Mouse (Mus musculus) CH12.LX (cell line): ENCODE results near the gene Tmem50b. TPM values are rescaled to one million over a fixed set of nuclear protein-coding genes. Genes with fewer than 3 reads are reported as not detected.

Experiments used
- DNase-seq: peaks from one replicate; pipeline ENCODE4 v3.0.0-alpha.2; 2013; ENCODE audit errors: extremely low read depth
- H3K27ac ChIP-seq: 2 replicates; pipeline ENCODE4 v1.5.1; 2012; ENCODE audit warnings: low read depth, mild to moderate bottlenecking, control low read depth, moderate library complexity; ENCODE audit not compliant: insufficient read depth
- H3K27me3 ChIP-seq: replicated peaks from 2 replicates; pipeline ENCODE3; 2012; ENCODE audit warnings: inconsistent platforms
- H3K36me3 ChIP-seq, 2 experiments: replicated peaks in 1 of 2; 2 replicates each; pipeline versions ENCODE3 to v1.6.1; 2012; ENCODE audit warnings: inconsistent platforms in 1 of 2, low read length in 1 of 2, mild to moderate bottlenecking in 1 of 2, mixed read lengths in 1 of 2, moderate library complexity in 1 of 2; ENCODE audit not compliant: control insufficient read depth in 1 of 2, insufficient read depth in 1 of 2
- H3K4me1 ChIP-seq, 2 experiments: 2 replicates each; pipeline ENCODE4 v1.6.1; 2012; ENCODE audit warnings: inconsistent platforms in 1 of 2, moderate library complexity in 1 of 2; ENCODE audit not compliant: insufficient read depth in 2 of 2, control insufficient read depth in 1 of 2
- H3K4me2 ChIP-seq: 2 replicates; pipeline ENCODE4 v1.6.1; 2012; ENCODE audit warnings: low read depth, mild to moderate bottlenecking, control low read depth; ENCODE audit not compliant: poor library complexity, insufficient read depth, severe bottlenecking
- H3K4me3 ChIP-seq, 3 experiments: fragments of 150-350 bp in 1 of 3; sonication (generic) in 1 of 3; replicated peaks in 1 of 3; 2 replicates each; pipeline versions ENCODE3 to v1.5.1; 2011 to 2012; ENCODE audit warnings: low read depth in 2 of 3, low read length in 2 of 3, mild to moderate bottlenecking in 2 of 3, moderate library complexity in 2 of 3, control low read depth in 1 of 3, improper control_type of control experiment in 1 of 3, inconsistent platforms in 1 of 3, mixed read lengths in 1 of 3; ENCODE audit not compliant: poor library complexity in 1 of 3
- H3K79me2 ChIP-seq: replicated peaks from 2 replicates; pipeline ENCODE4 v1.6.1; 2012; ENCODE audit warnings: mild to moderate bottlenecking, moderate library complexity; ENCODE audit not compliant: control insufficient read depth, poor library complexity, insufficient read depth, severe bottlenecking; ENCODE audit errors: extremely low read depth
- H3K9ac ChIP-seq: 2 replicates; pipeline ENCODE4 v1.6.1; 2012; ENCODE audit warnings: low read depth, mild to moderate bottlenecking, control low read depth, moderate library complexity; ENCODE audit not compliant: insufficient read depth
- H3K9me3 ChIP-seq: replicated peaks from 2 replicates; pipeline ENCODE3; 2012; ENCODE audit warnings: low read length, inconsistent platforms, mixed read lengths
- BHLHE40 ChIP-seq: IDR thresholded peaks from 2 replicates; pipeline ENCODE4 v1.6.1; 2011; ENCODE audit warnings: mild to moderate bottlenecking, low read depth, low read length, improper control_type of control experiment
- CHD1 ChIP-seq: IDR thresholded peaks from 2 replicates; pipeline ENCODE4 v1.6.1; 2012; ENCODE audit warnings: low read depth, low read length, improper control_type of control experiment, inconsistent platforms
- CTCF ChIP-seq, 2 experiments: IDR thresholded peaks in 1 of 2; conservative IDR thresholded peaks in 1 of 2; 2 replicates each; pipeline ENCODE4 v1.5.1; 2011 to 2012; ENCODE audit warnings: low read depth in 2 of 2, low read length in 2 of 2, improper control_type of control experiment in 1 of 2, inconsistent platforms in 1 of 2, mild to moderate bottlenecking in 1 of 2, moderate library complexity in 1 of 2
- E2F4 ChIP-seq: IDR thresholded peaks from 2 replicates; pipeline ENCODE4 v1.6.1; 2011; ENCODE audit warnings: low read depth, low read length, improper control_type of control experiment; ENCODE audit not compliant: insufficient replicate concordance
- ETS1 ChIP-seq: conservative IDR thresholded peaks from 2 replicates; pipeline ENCODE4 v1.6.1; 2012; ENCODE audit warnings: low read depth, mild to moderate bottlenecking, inconsistent platforms, low read length, improper control_type of control experiment, moderate library complexity
- GABPA ChIP-seq: IDR thresholded peaks from 2 replicates; pipeline ENCODE4 v1.6.1; 2012; ENCODE audit warnings: low read depth, low read length, improper control_type of control experiment, inconsistent platforms; ENCODE audit not compliant: insufficient replicate concordance
- HCFC1 ChIP-seq: IDR thresholded peaks from 2 replicates; pipeline ENCODE4 v1.6.1; 2012; ENCODE audit warnings: low read depth, mild to moderate bottlenecking, inconsistent platforms, low read length, improper control_type of control experiment
- IRF4 ChIP-seq: IDR thresholded peaks from 2 replicates; pipeline ENCODE4 v1.6.1; 2014; ENCODE audit warnings: low read depth, mild to moderate bottlenecking, inconsistent platforms, low read length, improper control_type of control experiment
- KAT2A ChIP-seq: IDR thresholded peaks from 2 replicates; pipeline ENCODE4 v1.6.1; 2012; ENCODE audit warnings: low read length, improper control_type of control experiment, inconsistent platforms; ENCODE audit not compliant: insufficient replicate concordance
- MAFK ChIP-seq: IDR thresholded peaks from 2 replicates; pipeline ENCODE4 v1.6.1; 2011; ENCODE audit warnings: low read length, improper control_type of control experiment; ENCODE audit not compliant: insufficient replicate concordance
- MAX ChIP-seq: IDR thresholded peaks from 2 replicates; pipeline ENCODE4 v1.6.1; 2011; ENCODE audit warnings: low read length, improper control_type of control experiment
- MXI1 ChIP-seq: IDR thresholded peaks from 2 replicates; pipeline ENCODE4 v1.6.1; 2011; ENCODE audit warnings: mild to moderate bottlenecking, low read depth, low read length, improper control_type of control experiment
- MYC ChIP-seq: IDR thresholded peaks from 2 replicates; pipeline ENCODE4 v1.6.1; 2011; ENCODE audit warnings: low read depth, mild to moderate bottlenecking, improper control_type of control experiment, low read length
- NELFE ChIP-seq: IDR thresholded peaks from 2 replicates; pipeline ENCODE4 v1.6.1; 2011; ENCODE audit warnings: low read depth, low read length, improper control_type of control experiment
- PAX5 ChIP-seq: IDR thresholded peaks from 2 replicates; pipeline ENCODE4 v1.6.1; 2012; ENCODE audit warnings: low read length, inconsistent platforms, mixed read lengths
- POLR2A ChIP-seq: IDR thresholded peaks from 2 replicates; pipeline ENCODE4 v1.6.1; 2011; ENCODE audit warnings: low read depth, mild to moderate bottlenecking, improper control_type of control experiment, low read length
- POLR2AphosphoS2 ChIP-seq: IDR thresholded peaks from 2 replicates; pipeline ENCODE4 v1.6.1; 2011; ENCODE audit warnings: low read depth, low read length, improper control_type of control experiment
- RAD21 ChIP-seq: IDR thresholded peaks from 2 replicates; pipeline ENCODE4 v1.6.1; 2011; ENCODE audit warnings: low read depth, mild to moderate bottlenecking, low read length, improper control_type of control experiment, moderate library complexity
- RCOR1 ChIP-seq: conservative IDR thresholded peaks from 2 replicates; pipeline ENCODE4 v1.6.1; 2012; ENCODE audit warnings: low read depth, mild to moderate bottlenecking, inconsistent platforms, low read length, improper control_type of control experiment
- TBP ChIP-seq: conservative IDR thresholded peaks from 2 replicates; pipeline ENCODE4 v1.6.1; 2011; ENCODE audit warnings: low read depth, low read length, improper control_type of control experiment
- TCF12 ChIP-seq: IDR thresholded peaks from 2 replicates; pipeline ENCODE4 v1.6.1; 2014; ENCODE audit warnings: low read depth, mild to moderate bottlenecking, inconsistent platforms, low read length, improper control_type of control experiment
- UBTF ChIP-seq: IDR thresholded peaks from 2 replicates; pipeline ENCODE4 v1.6.1; 2012; ENCODE audit warnings: low read depth, mild to moderate bottlenecking, inconsistent platforms, low read length, improper control_type of control experiment, moderate library complexity
- USF1 ChIP-seq: IDR thresholded peaks from 2 replicates; pipeline ENCODE4 v1.6.1; 2014; ENCODE audit warnings: low read depth, mild to moderate bottlenecking, inconsistent platforms, low read length, improper control_type of control experiment
- USF2 ChIP-seq: conservative IDR thresholded peaks from 2 replicates; pipeline ENCODE4 v1.6.1; 2011; ENCODE audit warnings: low read depth, low read length, improper control_type of control experiment
- ZKSCAN1 ChIP-seq: IDR thresholded peaks from 2 replicates; pipeline ENCODE4 v1.6.1; 2012; ENCODE audit warnings: low read depth, inconsistent platforms, low read length, improper control_type of control experiment, borderline replicate concordance
- ZMIZ1 ChIP-seq: IDR thresholded peaks from 2 replicates; pipeline ENCODE4 v1.6.1; 2012; ENCODE audit warnings: low read depth, mild to moderate bottlenecking, inconsistent platforms, low read length, improper control_type of control experiment
- ZNF384 ChIP-seq: IDR thresholded peaks from 2 replicates; pipeline ENCODE4 v1.6.1; 2012; ENCODE audit warnings: low read depth, low read length, improper control_type of control experiment, inconsistent platforms
- dilution Hi-C: fragments of 300-500 bp; cut with MboI; formaldehyde crosslinking; loops from 2 replicates; pipeline ENCODE4 v1.14.3; 2020; ENCODE audit warnings: low sequenced_read_pairs; ENCODE audit not compliant: extremely low pct_unique_long_range_greater_than_20kb, extremely low pct_ligation_motif_present
- in situ Hi-C: fragments of 300-500 bp; cut with MboI; formaldehyde crosslinking; loops from 3 replicates; pipeline ENCODE4 v1.14.3; 2019; ENCODE audit warnings: low sequenced_read_pairs, low pct_ligation_motif_present, low pct_unique_long_range_greater_than_20kb, mixed read lengths
- polyA plus RNA-seq: library from polyadenylated mRNA; unstranded; fragments of >175 nt; gene quantifications from 2 replicates; pipeline ENCODE4 v1.2.1, GENCODE M21; 2012; ENCODE audit warnings: low read depth; ENCODE audit not compliant: insufficient read length
- total RNA-seq, 2 experiments: library from RNA; depleted of rRNA; stranded (reverse); fragments of 300-350 nt in 1 of 2; fragments of >200 nt in 1 of 2; gene quantifications; 2 replicates each; pipeline ENCODE4 v1.2.3; 2012 to 2014

The Tmem50b gene
- total and polyA plus RNA-seq, 3 experiments: 6.1 to 15.9 (median 12.7) TPM

- H3K79me2 ChIP-seq: no peaks in the 10 kb centered on the region; the same call in 1 of the 2 replicates
- no peak for TF ChIP-seq NELFE
- 0 out of 2 replicates have a peak, but pooled peaks have one; percentile 8 for TF ChIP-seq POLR2A
- TF ChIP-seq, all 38 proteins: peak for 1
- Histone ChIP-seq H3K9me3 (no peaks in the 10 kb centered on the region), H3K36me3 (peaks cover 87 to 91% of the 10 kb centered on the region in 2 experiments), H3K4me3 (no peak overlapping the region), H3K27ac (no peak overlapping the region), H3K9ac (no peak overlapping the region), H3K4me2 (no peak overlapping the region), H3K27me3 (no peaks in the 10 kb centered on the region), H3K4me1 (no peaks in the 10 kb centered on the region)
- DNase-seq: no peak
- dilution Hi-C loops: no loop called here
- in situ Hi-C loops: no loop called here
Observed at GRCm38 (mm10) chr16:91629749-91630148, 32.1 kb upstream of the Tmem50b start.

GRCm38 (mm10) chr16:91628673-91629072 is 31.1 kb upstream of the Tmem50b start:
- in situ Hi-C loops: no loop called here
- Histone ChIP-seq H3K27ac (no peak overlapping the region), H3K4me1 (no peaks in the 10 kb centered on the region)

GRCm38 (mm10) chr16:91627831-91628230 is 30.2 kb upstream of the Tmem50b start:
- no peak overlapping the region for H3K27ac ChIP-seq
- H3K27me3 ChIP-seq: no peaks in the 10 kb centered on the region
- no peaks in the 10 kb centered on the region; the same call in 1 of the 2 replicates for H3K79me2 ChIP-seq
- H3K4me3 ChIP-seq: no peak overlapping the region
- no peaks in the 10 kb centered on the region for H3K9me3 ChIP-seq
- peaks cover 89 to 95% of the 10 kb centered on the region in 2 experiments for H3K36me3 ChIP-seq
- DNase-seq: no peak
- no peak overlapping the region for H3K9ac ChIP-seq
- dilution Hi-C loops: no loop called here
- in situ Hi-C loops: no loop called here
- H3K4me1 ChIP-seq: no peaks in the 10 kb centered on the region
- no peak overlapping the region for H3K4me2 ChIP-seq
- TF ChIP-seq MYC (no peak), E2F4 (no peak), TCF12 (no peak), ZKSCAN1 (no peak), MXI1 (no peak), HCFC1 (no peak), USF1 (no peak), RCOR1 (no peak), ZMIZ1 (no peak), RAD21 (no peak), BHLHE40 (no peak), TBP (no peak), GABPA (no peak), UBTF (no peak), MAX (no peak), CHD1 (no peak), USF2 (no peak), IRF4 (no peak), CTCF (conservative IDR thresholded peaks at IDR 0.05 in 1 of 2, IDR thresholded peaks at IDR 0.05 in 1 of 2; ENCODE audit: low read depth in 2 of 2, low read length in 2 of 2) (no peak), POLR2A (no peak)

More at GRCm38 (mm10) chr16:91628673-91629072, 31.1 kb upstream of the Tmem50b start:
- H3K79me2 ChIP-seq: no peaks in the 10 kb centered on the region; the same call in 1 of the 2 replicates
- no peaks in the 10 kb centered on the region for H3K9me3 ChIP-seq
- TF ChIP-seq ETS1 (no peak), USF2 (no peak), UBTF (no peak), MAFK (no peak), HCFC1 (no peak), NELFE (no peak), KAT2A (no peak), MXI1 (no peak), POLR2A (no peak), E2F4 (no peak), ZNF384 (no peak), TCF12 (no peak), POLR2AphosphoS2 (no peak; the same call in 1 of the 2 replicates), RCOR1 (no peak), PAX5 (no peak)
- H3K36me3 ChIP-seq: peaks cover 87 to 95% of the 10 kb centered on the region in 2 experiments
- dilution Hi-C loops: no loop called here
- H3K4me3 ChIP-seq: no peak overlapping the region
- H3K9ac ChIP-seq: no peak overlapping the region
- no peak overlapping the region for H3K4me2 ChIP-seq
- no peak for DNase-seq
- no peaks in the 10 kb centered on the region for H3K27me3 ChIP-seq
